Mouse (Mus musculus) heart, postnatal 0 days (tissue): Measurements from ENCODE around the gene Prkcq. TPM values are rescaled to one million over a fixed set of nuclear protein-coding genes. Genes with fewer than 3 reads are reported as not detected.

Experiments
- ATAC-seq: fragments of 200-750 bp; cut with Nextera tagmentation; 2 replicates; pipeline ENCODE4 v1.8.0; 2017; ENCODE audit warnings: low read depth, moderate number of reproducible peaks, moderate library complexity; ENCODE audit not compliant: insufficient read depth
- DNase-seq: peaks from one replicate; pipeline ENCODE4 v3.0.0-alpha.2; 2016; ENCODE audit warnings: low spot score
- H3K27ac ChIP-seq: fragments of 300-500 bp; sonication (generic); 2 replicates; pipeline ENCODE4 v1.5.1; 2014; ENCODE audit warnings: low read depth, mild to moderate bottlenecking
- H3K27me3 ChIP-seq: fragments of 300-500 bp; sonication (generic); 2 replicates; pipeline ENCODE4 v1.6.1; 2014; ENCODE audit warnings: low read length, mixed read lengths; ENCODE audit not compliant: control insufficient read depth, insufficient read depth
- H3K36me3 ChIP-seq: fragments of 300-500 bp; sonication (generic); replicated peaks from 2 replicates; pipeline ENCODE4 v1.6.1; 2014; ENCODE audit warnings: low read length, mixed read lengths; ENCODE audit not compliant: control insufficient read depth, insufficient read depth
- H3K4me1 ChIP-seq: fragments of 300-500 bp; sonication (generic); 2 replicates; pipeline ENCODE4 v1.6.1; 2014; ENCODE audit warnings: antibody characterized with exemption; ENCODE audit not compliant: control insufficient read depth, insufficient read depth
- H3K4me2 ChIP-seq: fragments of 300-500 bp; sonication (generic); 2 replicates; pipeline ENCODE4 v1.6.1; 2014; ENCODE audit warnings: low read depth, mild to moderate bottlenecking, low read length, moderate library complexity
- H3K4me3 ChIP-seq: fragments of 300-500 bp; sonication (generic); 2 replicates; pipeline ENCODE4 v1.5.1; 2014; ENCODE audit warnings: low read depth, low read length
- H3K9ac ChIP-seq: fragments of 300-500 bp; sonication (generic); replicated peaks from 2 replicates; pipeline ENCODE4 v1.6.1; 2014; ENCODE audit warnings: low read depth, low read length, mixed read lengths
- H3K9me3 ChIP-seq: fragments of 300-500 bp; sonication (generic); replicated peaks from 2 replicates; pipeline ENCODE4 v1.6.1; 2016; ENCODE audit warnings: low read length; ENCODE audit not compliant: control insufficient read depth
- CTCF ChIP-seq: IDR thresholded peaks from 2 replicates; pipeline ENCODE4 v1.5.1; 2016; ENCODE audit warnings: antibody characterized with exemption, control low read depth, low read depth
- EP300 ChIP-seq: IDR thresholded peaks from 2 replicates; pipeline ENCODE4 v1.6.1; 2016; ENCODE audit warnings: antibody characterized with exemption, low read depth
- WGBS: fragments of 180-500 bp; shearing (Covaris S2); extraction: QIAGEN DNeasy Blood & Tissue Kit; methylation state at CpG from one replicate; pipeline ENCODE4 v1.1.7; 2014; 5-methylcytosine and 5-hydroxymethylcytosine counted together
- polyA plus RNA-seq: library from polyadenylated mRNA; unstranded; fragments of >200 nt; fragmentation: Nextera tagmentation; extraction: Ambion mirVana; gene quantifications from 2 replicates; pipeline ENCODE4 v1.2.1, GENCODE M21; 2015
- total RNA-seq: library from RNA; depleted of rRNA; stranded (reverse); fragments of >200 nt; gene quantifications from 2 replicates; pipeline ENCODE4 v1.2.3, GENCODE M21; 2014; ENCODE audit warnings: low replicate concordance

Gene Prkcq
- total and polyA plus RNA-seq, 2 experiments from 2014 or later: 0.59 TPM; not detected in 1

DNA sequence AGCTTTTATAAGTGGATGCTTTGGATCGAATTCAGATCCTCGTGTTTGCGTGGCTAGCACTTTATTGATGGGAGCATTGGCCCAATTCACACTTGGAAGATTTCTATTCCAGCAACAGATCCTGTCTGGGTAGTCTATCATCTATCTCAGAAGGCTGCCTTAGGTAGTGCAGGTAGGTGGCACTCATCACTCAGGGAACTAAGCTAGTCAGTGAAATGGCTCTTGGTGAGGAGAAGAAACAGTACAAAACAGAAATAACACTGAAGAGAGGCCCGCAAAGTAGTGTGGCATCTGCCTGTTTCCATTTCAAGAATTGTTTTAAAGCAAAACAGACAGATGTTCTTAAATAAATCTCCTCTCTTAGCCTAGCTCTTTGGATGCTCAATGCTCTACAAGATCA, 10.6 kb upstream of the Prkcq start:
- ATAC-seq: no peak

GRCm38 (mm10) chr2:11162701-11163100, 9.2 kb upstream of the Prkcq start:
- Histone ChIP-seq H3K36me3 (no peaks in the 10 kb centered on the region), H3K4me2 (no peak overlapping the region), H3K9me3 (no peaks in the 10 kb centered on the region), H3K27me3 (no peaks in the 10 kb centered on the region), H3K4me1 (no peaks in the 10 kb centered on the region), H3K9ac (no peak overlapping the region), H3K27ac (no peak overlapping the region), H3K4me3 (no peak overlapping the region)
- WGBS: 44% methylated on average over 3 of the region's 3 CpGs
- DNase-seq (no peak), ATAC-seq (no peak)
- no peak for TF ChIP-seq EP300
- no peak for TF ChIP-seq CTCF

More for the DNA sequence above, 10.6 kb upstream of the Prkcq start:
- H3K36me3 ChIP-seq: no peaks in the 10 kb centered on the region
- no peak overlapping the region for H3K27ac ChIP-seq
- no peak overlapping the region for H3K9ac ChIP-seq
- H3K9me3 ChIP-seq: no peaks in the 10 kb centered on the region
- DNase-seq: no peak
- WGBS: 74% methylated on average over 4 of the region's 4 CpGs
- no peak overlapping the region for H3K4me3 ChIP-seq
- TF ChIP-seq CTCF: no peak
- no peak for TF ChIP-seq EP300
- H3K4me2 ChIP-seq: no peak overlapping the region
- H3K4me1 ChIP-seq: no peaks in the 10 kb centered on the region
- H3K27me3 ChIP-seq: no peaks in the 10 kb centered on the region

- no peak overlapping the region for H3K4me3 ChIP-seq
- no peaks in the 10 kb centered on the region for H3K27me3 ChIP-seq
- no peaks in the 10 kb centered on the region for H3K4me1 ChIP-seq
- no peak overlapping the region for H3K27ac ChIP-seq
- no peaks in the 10 kb centered on the region for H3K36me3 ChIP-seq
- ATAC-seq: no peak
- no peak overlapping the region for H3K9ac ChIP-seq
- no peak for TF ChIP-seq CTCF
- TF ChIP-seq EP300: no peak
- no peak overlapping the region for H3K4me2 ChIP-seq
- 86% methylated on average over 3 of the region's 3 CpGs for WGBS
- DNase-seq: no peak
- H3K9me3 ChIP-seq: no peaks in the 10 kb centered on the region
Observed at GRCm38 (mm10) chr2:11164170-11164569, 7.7 kb upstream of the Prkcq start.

DNA sequence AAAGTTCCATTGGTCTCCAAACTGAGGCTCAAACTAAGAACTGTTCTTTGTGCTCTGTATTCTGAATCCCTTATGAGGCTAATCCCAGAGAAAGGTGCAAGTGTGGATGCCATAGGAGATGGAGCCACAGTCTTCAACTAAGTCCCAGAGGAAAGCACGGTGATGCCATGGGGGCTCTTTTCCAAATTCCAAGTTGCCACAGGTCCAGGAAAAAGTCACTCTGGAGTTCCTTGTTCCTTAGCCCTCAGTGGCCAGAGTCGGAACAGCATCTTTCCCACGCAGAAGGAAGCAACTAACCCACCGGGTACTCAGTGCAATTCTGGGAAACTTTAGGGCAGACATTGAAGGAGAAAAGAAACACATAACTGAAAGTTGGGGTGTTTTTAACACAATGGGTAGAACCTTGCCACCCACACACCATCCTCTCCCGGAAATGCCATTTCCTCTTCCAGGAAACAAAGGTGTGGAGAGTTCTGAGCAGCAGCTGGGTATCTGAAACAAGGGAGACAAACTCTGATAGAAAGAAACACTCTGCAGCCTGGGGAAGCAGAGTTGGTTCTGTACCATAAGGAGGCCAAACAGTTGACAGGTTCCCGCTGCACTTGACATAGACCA, 2.1 kb upstream of the Prkcq start:
- Histone ChIP-seq H3K4me2 (no peak overlapping the region), H3K4me3 (no peak overlapping the region), H3K4me1 (0 out of 2 replicates have a peak, but pooled peaks cover 3% of the 10 kb centered on the region), H3K36me3 (no peaks in the 10 kb centered on the region), H3K27me3 (peaks cover 7% of the 10 kb centered on the region; the same call in 1 of the 2 replicates), H3K9me3 (no peaks in the 10 kb centered on the region), H3K9ac (no peak overlapping the region), H3K27ac (no peak overlapping the region)
- no peak for ATAC-seq
- DNase-seq: no peak
- WGBS: 52% methylated on average over 6 of the region's 6 CpGs
- TF ChIP-seq EP300 (no peak), CTCF (no peak)

DNA sequence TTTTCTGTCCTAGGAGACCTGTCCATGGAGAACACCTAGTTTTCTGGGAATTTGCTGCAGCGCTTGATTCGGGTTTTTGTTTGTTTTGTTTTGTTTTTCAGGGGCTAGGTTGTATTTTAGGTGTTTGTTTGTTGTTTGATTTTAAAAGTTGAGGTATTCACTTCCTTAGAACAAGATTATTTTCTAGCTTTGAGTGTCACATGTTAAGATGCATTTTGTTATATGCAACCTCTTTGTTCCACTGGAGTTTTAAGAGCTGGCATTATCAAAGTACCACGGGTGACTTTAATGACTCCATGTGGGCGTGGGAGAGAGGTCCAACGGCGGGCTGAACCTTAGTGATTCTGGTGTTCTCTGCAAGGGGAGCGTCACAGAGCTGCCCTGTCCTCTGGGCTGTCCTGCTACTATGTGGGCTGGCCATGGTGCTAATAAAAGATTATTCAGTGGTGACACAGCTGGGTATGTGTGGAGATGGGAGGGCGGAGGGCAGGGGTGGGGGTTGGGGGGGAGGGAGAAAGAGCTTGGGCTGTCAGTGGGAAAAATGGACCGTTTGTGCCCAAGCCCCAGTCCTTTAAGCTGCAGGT, 1.0 kb downstream of the Prkcq start:
- Histone ChIP-seq H3K4me3 (peak overlapping the region; percentile 63), H3K9ac (no peak overlapping the region; the same call in 1 of the 2 replicates), H3K27me3 (peaks cover 7% of the 10 kb centered on the region; the same call in 1 of the 2 replicates), H3K4me2 (peak overlapping the region; percentile 93), H3K4me1 (0 out of 2 replicates have a peak, but pooled peaks cover 3% of the 10 kb centered on the region), H3K27ac (no peak overlapping the region), H3K9me3 (no peaks in the 10 kb centered on the region), H3K36me3 (no peaks in the 10 kb centered on the region)
- 17% methylated on average over 9 of the region's 9 CpGs for WGBS
- DNase-seq: no peak
- ATAC-seq: no peak
- TF ChIP-seq EP300: no peak
- no peak for TF ChIP-seq CTCF
